Mouse (Mus musculus) ES-Bruce4 (cell line): ENCODE measurements around the gene Asgr2.

Experiments
- CTCF ChIP-seq: IDR thresholded peaks from one replicate; pipeline ENCODE4 v1.8.1; 2011; ENCODE audit warnings: low read depth, low read length
- POLR2A ChIP-seq: IDR thresholded peaks from one replicate; pipeline ENCODE4 v1.8.1; 2011; ENCODE audit warnings: low read length; ENCODE audit not compliant: insufficient read depth

GRCm38 (mm10) chr11:70059930-70060329, 32.5 kb upstream of the Asgr2 start:
- TF ChIP-seq POLR2A (no peak), CTCF (no peak)
